Mouse (Mus musculus) MEL (cell line): ENCODE results near the gene Sim2.

Experiments
- BHLHE40 ChIP-seq: IDR thresholded peaks from 2 replicates; pipeline ENCODE4 v1.6.1; 2012; ENCODE audit warnings: low read depth, mild to moderate bottlenecking, inconsistent platforms, low read length, improper control_type of control experiment, borderline replicate concordance
- E2F4 ChIP-seq: IDR thresholded peaks from 2 replicates; pipeline ENCODE4 v1.6.1; 2011; ENCODE audit warnings: low read depth, low read length, improper control_type of control experiment, borderline replicate concordance
- USF1 ChIP-seq: IDR thresholded peaks from 2 replicates; pipeline ENCODE4 v1.6.1; 2014; ENCODE audit warnings: low read depth, mild to moderate bottlenecking, inconsistent platforms, low read length, improper control_type of control experiment, moderate library complexity

DNA sequence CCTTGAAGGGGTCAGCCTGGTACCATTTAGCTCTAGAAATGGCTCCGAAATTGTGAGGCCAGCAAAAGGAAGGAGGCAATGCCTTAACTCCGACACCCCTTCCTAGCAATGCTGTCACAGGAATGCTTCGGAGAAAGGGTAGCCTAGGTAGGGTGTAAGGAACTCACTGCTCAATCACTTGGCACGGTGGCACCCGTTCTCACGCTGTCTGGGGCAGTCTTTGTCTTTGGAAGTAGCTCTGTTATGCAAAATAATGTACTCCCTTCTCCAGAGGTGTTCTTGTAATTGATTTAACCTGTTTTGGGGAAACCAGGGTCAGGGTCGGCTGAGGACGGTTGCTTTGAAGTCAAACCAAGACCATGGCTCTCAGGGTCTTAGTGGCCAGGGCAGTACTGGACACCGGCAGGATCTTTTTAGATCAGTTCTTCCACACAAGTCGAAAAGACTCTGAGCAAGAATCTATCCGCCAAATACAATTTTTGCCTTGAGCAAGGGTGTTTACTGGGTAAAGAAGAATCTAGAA is 3.6 kb downstream of the Sim2 start:
- TF ChIP-seq USF1 (no peak), BHLHE40 (no peak), E2F4 (no peak)
